Mouse (Mus musculus) mature B cell (primary cell): ENCODE results near the gene Ccer2.

Experiments used
- in situ Hi-C: fragments of 300-500 bp; cut with MboI; formaldehyde crosslinking; loops from 2 replicates; pipeline ENCODE4 v1.14.3; 2019

The Ccer2 gene

DNA sequence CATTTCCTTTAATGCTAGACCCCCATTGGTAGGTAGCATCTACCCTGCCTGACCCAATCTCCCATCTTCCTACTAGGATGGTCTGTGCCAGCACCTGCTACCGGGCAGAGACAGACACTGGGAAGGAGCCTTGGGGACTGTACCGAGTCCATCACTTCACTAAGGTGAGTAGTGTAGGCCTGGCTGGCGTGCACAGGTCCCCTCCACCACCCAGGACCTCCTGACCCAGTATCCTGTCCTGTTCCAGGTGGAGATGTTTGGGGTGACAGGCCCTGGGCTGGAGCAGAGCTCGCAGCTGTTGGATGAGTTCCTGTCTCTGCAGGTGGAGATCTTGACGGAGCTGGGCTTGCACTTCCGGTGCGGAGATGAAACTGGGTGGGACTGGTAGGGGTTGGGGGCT is 6.0 kb upstream of the Ccer2 start:
- in situ Hi-C loops: no loop called here

DNA sequence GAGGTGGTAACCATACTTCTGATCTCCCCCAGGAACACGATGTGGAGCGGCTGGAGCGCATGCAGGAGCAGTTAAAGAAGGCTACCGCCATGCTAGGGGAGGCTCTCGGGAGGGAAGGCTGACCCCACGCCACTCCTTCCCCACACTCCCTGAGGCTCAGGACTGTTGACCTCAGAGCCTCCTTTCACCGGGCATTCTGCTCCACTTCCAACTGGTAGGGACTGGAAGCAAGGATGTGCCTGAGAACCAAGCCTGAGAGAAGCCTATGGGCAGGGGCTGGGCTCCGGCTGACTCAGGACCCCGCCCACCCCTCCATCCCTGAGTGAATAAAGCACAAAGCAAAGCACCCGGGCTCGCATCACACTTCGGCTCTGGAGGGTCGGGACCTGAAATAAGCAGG is 2.6 kb downstream of the Ccer2 start:
- in situ Hi-C loops: no loop called here

DNA sequence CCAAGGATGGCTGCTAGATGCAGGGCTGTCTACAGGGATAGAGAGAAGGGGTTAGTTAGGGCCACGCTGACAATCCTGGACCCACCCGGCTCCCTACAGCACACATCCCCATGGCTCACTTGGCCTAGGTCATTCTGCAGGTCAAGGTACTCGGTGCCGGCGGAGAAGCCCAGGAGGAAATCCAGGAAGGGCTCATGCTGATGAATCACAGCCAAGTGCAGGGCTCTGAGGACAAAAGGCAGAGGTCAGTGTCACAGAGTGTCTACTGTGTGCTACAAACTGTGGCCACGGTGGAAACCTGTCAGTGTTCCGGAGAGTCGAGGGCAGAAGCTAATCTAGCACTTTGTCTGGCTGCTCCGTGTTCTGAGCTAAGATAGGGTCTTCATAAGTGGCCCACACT is 5.9 kb downstream of the Ccer2 start:
- in situ Hi-C loops: no loop called here

GRCm38 (mm10) chr7:28765211-28765610 is 9.2 kb downstream of the Ccer2 start:
- in situ Hi-C loops: no loop called here

DNA sequence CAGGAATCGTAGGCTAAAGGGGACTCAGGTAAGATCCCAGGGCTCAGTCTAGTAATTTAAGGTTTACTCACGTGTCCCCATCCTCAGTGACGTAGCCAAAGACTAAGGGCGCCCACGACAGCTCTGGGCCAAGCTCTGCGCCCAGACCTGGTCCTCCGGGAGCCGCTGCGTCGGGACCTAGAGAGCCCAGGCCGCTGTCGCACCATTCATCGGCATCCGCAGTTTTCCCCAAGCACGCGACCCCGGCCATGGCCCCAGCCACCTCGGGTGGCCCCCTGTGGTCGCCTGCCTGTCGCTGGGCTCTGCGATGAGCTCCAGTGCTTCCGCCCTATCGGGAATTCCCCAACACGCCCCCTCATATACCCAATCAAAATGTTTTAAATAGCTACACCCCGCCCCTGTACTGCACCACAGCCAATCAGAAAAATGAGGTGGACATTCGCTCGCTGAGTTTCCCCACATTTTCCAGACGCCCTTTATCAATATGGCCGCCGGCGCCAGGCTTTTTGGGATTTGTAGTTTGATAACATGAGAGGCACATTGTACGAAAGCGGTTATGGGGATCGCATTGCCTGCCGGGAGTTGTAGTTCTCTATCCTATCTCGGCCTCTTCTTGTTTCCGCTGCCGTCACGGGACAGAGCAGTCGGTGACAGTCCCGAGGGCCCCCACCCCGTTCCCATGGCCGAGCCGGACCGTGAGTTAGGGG is 10.4 kb downstream of the Ccer2 start, which contains the start of gene Sirt2:
Gene Sirt2, plus strand, starts transcription at position 563 of the 707 bp plus-strand sequence.
- in situ Hi-C loops: no loop called here

DNA sequence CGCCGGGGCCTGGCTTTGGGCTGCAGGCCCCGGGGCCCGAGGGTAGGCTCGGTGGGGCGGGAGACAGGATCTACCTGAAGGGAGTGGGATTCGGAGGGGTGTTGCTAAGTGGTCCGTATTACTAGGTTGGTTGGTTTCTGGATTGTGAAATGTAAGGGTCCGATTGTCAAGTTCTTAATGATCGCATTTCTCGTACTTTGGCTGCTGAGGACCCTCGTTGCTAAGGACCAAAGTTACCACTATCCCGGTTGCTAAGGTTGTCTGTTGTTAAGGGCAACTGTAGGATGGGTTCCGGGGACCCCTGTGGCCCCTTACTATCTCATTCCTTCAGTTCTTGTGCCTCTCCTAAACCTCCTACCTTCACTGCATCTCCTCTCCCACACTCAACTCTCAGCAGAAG is 10.9 kb downstream of the Ccer2 start:
- in situ Hi-C loops: no loop called here

GRCm38 (mm10) chr7:28767462-28767965 is 11.5 kb downstream of the Ccer2 start, which contains the start of gene Nfkbib:
TSS of gene Nfkbib (minus strand) at chr7:28767512.
- in situ Hi-C loops: no loop called here

- in situ Hi-C loops: no loop called here
Observed at GRCm38 (mm10) chr7:28769414-28769958, 13.5 kb downstream of the Ccer2 start.

GRCm38 (mm10) chr7:28770309-28770708 is 14.3 kb downstream of the Ccer2 start:
- in situ Hi-C loops: no loop called here

DNA sequence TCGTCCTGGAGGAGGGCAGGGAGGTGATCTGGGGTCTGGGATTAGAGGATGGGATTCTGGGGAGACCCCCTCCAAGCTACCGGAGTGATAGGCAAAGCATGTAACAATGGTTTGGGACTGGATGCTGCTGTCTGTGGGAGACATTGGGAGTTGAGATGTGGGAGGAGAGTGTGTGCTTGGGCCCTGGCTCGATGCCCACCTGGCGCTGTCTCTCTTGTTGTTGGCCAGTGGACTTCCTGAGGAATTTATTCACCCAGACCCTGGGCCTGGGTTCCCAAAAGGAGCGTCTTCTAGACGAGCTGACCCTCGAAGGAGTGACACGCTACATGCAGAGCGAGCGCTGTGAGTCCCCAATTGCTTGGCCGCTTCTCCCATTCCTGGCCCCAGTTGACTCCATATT is 15.9 kb downstream of the Ccer2 start:
- in situ Hi-C loops: no loop called here

GRCm38 (mm10) chr7:28773163-28773562 is 17.2 kb downstream of the Ccer2 start:
- in situ Hi-C loops: no loop called here

GRCm38 (mm10) chr7:28774164-28774563 is 18.2 kb downstream of the Ccer2 start:
- in situ Hi-C loops: no loop called here

DNA sequence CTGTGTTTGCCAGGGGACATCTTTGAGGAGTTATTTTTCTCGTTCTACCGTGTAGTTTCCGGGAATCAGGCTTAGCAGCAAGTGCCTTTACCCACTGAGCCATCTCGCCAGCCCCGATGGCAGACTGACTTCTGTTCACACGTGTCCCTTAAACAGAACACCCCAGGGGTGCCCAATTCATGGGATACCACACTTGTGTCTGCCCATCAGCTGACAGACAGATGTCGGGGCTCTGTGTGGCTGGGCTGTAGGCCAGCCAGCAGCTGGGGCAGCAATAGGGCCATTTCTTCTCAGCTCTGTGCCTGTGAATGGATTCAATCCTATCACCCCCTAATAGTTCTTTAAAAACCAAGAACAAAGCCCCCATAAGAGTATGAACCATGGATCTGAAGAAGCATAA is 19.2 kb downstream of the Ccer2 start:
- in situ Hi-C loops: no loop called here

GRCm38 (mm10) chr7:28778825-28779224 is 22.9 kb downstream of the Ccer2 start:
- in situ Hi-C loops: no loop called here

GRCm38 (mm10) chr7:28780067-28780658 is 24.2 kb downstream of the Ccer2 start:
- in situ Hi-C loops: no loop called here

GRCm38 (mm10) chr7:28780857-28781256 is 24.9 kb downstream of the Ccer2 start:
- in situ Hi-C loops: no loop called here

DNA sequence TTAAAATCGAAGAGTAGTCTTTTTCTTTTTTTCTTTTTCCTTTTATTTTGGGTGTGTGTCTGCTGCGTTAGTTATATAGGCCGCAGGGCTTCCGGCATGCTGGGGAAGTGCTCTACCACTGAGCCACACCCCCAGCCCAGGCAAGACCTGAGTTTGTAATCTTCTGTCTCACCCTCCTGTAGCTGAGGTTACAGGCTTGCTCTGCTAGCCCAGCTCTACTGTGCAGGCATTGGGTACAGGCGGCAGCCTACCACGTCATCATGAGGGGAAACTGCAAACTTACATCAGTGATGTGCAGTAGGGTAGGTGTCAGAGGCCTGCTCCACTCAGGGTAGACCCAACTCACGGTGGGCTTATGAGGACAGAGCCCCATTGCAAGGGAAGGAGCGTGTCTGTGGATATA is 25.3 kb downstream of the Ccer2 start:
- in situ Hi-C loops: no loop called here

- in situ Hi-C loops: no loop called here
Observed at GRCm38 (mm10) chr7:28785161-28785560, 29.2 kb downstream of the Ccer2 start.

DNA sequence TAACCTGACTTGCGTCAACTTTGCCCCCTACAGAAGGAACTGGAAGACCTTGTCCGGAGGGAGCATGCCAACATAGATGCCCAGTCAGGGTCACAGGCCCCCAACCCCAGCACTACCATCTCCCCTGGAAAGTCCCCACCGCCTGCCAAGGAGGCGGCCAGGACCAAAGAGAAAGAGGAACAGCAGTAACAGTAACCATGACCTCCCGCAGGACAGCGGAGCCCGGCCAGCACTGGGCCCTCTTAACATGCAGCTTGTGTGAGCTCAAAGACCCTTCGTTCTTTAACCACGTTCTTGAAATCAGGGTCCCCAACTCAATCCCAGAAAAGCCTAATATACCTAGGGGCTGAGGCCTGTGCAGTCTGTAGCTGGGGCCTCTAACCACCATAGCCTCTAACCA is 31.9 kb downstream of the Ccer2 start:
- in situ Hi-C loops: no loop called here

GRCm38 (mm10) chr7:28788307-28789195 is 32.6 kb downstream of the Ccer2 start, which contains the start of gene Rinl:
TSS of gene Rinl (plus strand) at chr7:28788969.
- in situ Hi-C loops: no loop called here

DNA sequence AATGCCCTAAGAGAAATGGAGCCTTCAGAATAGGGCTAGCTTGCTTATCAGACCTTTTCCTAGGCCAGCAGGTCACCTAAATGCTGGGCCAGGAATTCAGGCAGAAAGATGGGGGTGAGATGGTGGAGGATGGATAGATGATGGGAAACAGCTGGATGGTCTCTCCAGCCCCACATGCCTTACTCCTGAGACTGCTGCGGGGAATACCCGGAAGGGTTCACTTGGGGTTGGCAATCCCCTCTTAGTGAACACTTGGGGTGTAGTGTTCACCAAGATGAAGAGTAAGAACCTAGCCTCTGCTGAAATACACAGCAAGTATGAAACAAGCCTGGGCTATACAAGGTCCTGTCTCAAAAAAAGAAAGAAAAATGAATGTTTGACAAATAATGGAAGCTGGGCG is 33.3 kb downstream of the Ccer2 start:
- in situ Hi-C loops: no loop called here
